Mouse (Mus musculus): Measurements from ENCODE around the gene Zranb3.

DNA sequence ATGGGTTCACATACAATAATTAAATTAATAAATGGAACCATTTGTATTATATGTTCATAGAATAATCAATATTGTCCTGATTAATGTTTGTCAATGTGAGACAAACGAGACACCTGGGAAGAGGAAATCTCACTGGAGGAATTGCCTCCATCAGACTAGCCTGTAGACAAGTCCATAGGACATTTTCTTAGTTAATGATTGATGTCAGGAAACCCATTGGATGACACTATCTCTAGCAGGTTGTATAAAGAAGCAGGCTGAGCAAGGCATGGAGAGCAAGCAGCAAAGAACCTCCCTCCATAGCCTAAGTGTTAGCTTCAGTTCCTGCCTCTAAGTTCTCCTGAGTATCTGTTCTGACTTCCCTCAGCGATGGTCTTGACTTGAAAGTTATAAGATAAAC lies 169.4 kb downstream of the Zranb3 start:
- TF ChIP-seq POLR2A (IDR thresholded peaks at IDR 0.05; ENCODE audit: extremely low read depth, insufficient read depth, low read length) (no peak), CTCF (IDR thresholded peaks at IDR 0.05; ENCODE audit: low read depth, low read length) (no peak)
